Mouse (Mus musculus) CD8-positive naive resting alpha-beta T cell, adult 2 months (primary cell): ENCODE data around the gene Vmn2r114.
"Not testable (repeated sequence)": the region's sequence is repeated elsewhere in the genome, so short reads cannot be mapped to it uniquely, and the experiment has no call there.

Experiments used
- DNase-seq, 2 experiments: peaks; one replicate each; pipeline ENCODE4 v3.0.0; 2022; ENCODE audit warnings: low read depth in 2 of 2, low spot score in 2 of 2

Vmn2r114 gene

GRCm38 (mm10) chr17:23312437-23312836 lies at the start of gene Vmn2r114:
Gene Vmn2r114, minus strand, starts transcription at chr17:23312537.
- DNase-seq = not testable (repeated sequence)

DNA sequence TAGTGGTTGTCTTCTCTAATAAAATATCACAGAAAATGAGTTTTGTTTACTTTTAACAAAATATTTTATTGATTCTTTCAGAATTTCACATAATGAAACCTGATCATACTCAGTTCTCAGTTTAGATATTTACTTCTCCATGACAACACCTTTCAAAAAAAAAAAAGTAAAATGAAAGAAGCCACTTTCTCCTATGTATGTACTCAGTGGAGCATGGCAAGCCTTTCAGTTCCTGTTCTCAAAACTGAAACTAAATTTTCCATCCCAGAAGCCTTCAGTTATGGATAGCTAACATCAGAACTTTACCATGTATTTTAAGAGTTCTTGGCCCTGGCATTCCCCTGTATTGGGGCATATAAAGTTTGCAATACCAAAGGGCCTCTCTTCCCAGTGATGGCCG lies 39.3 kb upstream of the Vmn2r114 start:
- DNase-seq = no peak

DNA sequence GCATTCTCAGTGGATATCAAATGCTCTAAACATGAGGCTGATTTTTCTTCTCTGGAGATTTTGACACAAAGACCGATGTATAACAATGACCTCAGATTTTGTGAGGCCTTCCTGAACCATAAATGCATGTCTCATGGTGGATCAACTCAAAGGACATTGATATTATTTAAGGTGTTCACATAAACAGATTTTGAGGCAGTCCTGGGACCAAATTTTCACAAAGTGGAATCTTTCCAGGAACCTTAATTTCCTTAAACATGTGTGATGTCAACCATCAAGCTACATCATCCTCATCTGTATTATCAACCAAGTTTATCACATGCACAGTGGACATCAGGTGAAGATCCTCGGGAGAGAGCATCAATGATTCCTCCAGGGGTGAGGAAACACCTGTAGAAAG lies 31.1 kb upstream of the Vmn2r114 start, which contains the start of gene Vmn2r115:
Gene Vmn2r115 (plus strand): TSS at position 301 of the 400 bp plus-strand sequence.
- DNase-seq = not testable (repeated sequence)

GRCm38 (mm10) chr17:23330657-23331056 lies 18.3 kb upstream of the Vmn2r114 start:
- DNase-seq = no peak
